Comparison of ENCODE assay signal across 21 mouse cellular contexts in the genomic region with DNA sequence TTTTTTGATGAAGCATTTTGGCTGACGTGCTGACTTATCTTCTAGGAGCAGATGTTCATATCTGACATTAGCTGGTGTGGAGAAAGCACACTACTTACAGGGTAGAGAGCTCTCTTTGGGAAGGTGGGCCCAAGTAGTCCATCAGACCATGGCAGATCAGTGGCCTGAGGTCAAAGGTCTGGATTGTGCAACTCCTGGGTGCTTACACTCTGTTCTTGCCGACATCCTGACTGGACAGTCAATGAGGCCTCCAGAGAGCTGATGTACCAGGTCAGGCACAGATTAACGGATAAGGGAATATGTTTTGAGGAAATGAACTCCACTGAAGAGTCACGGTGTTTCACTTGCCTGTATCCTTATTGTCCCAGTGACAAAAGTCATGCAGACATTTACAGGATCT. TPM values are rescaled to one million over a fixed set of nuclear protein-coding genes. Genes with fewer than 3 reads are reported as not detected.
"Had no signal": no experiment of that assay in that cellular context is flagged by ENCODE, and none has a peak within 500 bp of the region (broad histone marks: within the 10 kb centered on the region; RNA-seq: fewer than 3 reads in every experiment).

No protein-coding gene starts in this region.

- H3K4me2 ChIP-seq: liver, embryonic 15.5 days; lung, embryonic 15.5 days; midbrain, embryonic 13.5 days; midbrain, embryonic 15.5 days; neural tube, embryonic 12.5 days; stomach, embryonic 15.5 days had no signal

- H3K9me3 ChIP-seq: liver, embryonic 15.5 days; lung, embryonic 15.5 days; megakaryocyte, embryonic 14.5 days; midbrain, embryonic 13.5 days; midbrain, embryonic 15.5 days; neural tube, embryonic 12.5 days; stomach, embryonic 15.5 days had no signal

- ATAC-seq: lung, postnatal 0 days; midbrain, embryonic 13.5 days; midbrain, embryonic 15.5 days had no signal

- H3K27me3 ChIP-seq: liver, embryonic 15.5 days; megakaryocyte, embryonic 14.5 days; midbrain, embryonic 13.5 days; midbrain, embryonic 15.5 days; neural tube, embryonic 12.5 days; stomach, embryonic 15.5 days had no signal

- H3K4me3 ChIP-seq: liver, embryonic 15.5 days; lung, embryonic 15.5 days; megakaryocyte, embryonic 14.5 days; midbrain, embryonic 13.5 days; midbrain, embryonic 15.5 days; neural tube, embryonic 12.5 days; stomach, embryonic 15.5 days had no signal

- H3K4me1 ChIP-seq: liver, embryonic 15.5 days; lung, embryonic 15.5 days; megakaryocyte, embryonic 14.5 days; midbrain, embryonic 13.5 days; midbrain, embryonic 15.5 days; neural tube, embryonic 12.5 days; stomach, embryonic 15.5 days had no signal

- H3K27ac ChIP-seq: liver, embryonic 15.5 days; lung, embryonic 15.5 days; macrophage; midbrain, embryonic 13.5 days; midbrain, embryonic 15.5 days; neural tube, embryonic 12.5 days; stomach, embryonic 15.5 days; stomach, postnatal 0 days had no signal

- DNase-seq: lung, adult 2 months; lung, postnatal 14 days; lung, postnatal 36 days; right cerebral cortex, postnatal 14 days; thymus, adult 2 months; thymus, postnatal 25 days; thymus, postnatal 4 days had no signal

- H3K9ac ChIP-seq: liver, embryonic 15.5 days; lung, embryonic 15.5 days; midbrain, embryonic 13.5 days; midbrain, embryonic 15.5 days; neural tube, embryonic 12.5 days; stomach, embryonic 15.5 days had no signal

- H3K36me3 ChIP-seq: liver, embryonic 15.5 days; lung, embryonic 15.5 days; midbrain, embryonic 13.5 days; midbrain, embryonic 15.5 days; neural tube, embryonic 12.5 days; stomach, embryonic 15.5 days had no signal

RNA-seq across cellular contexts. Expression of gene Dmrt2, which starts 23.5 kb away (rescaled TPM):
- total RNA-seq: megakaryocyte progenitor cell, adult 5-6 weeks; monocyte, adult 5-6 weeks; neutrophil, adult 5-6 weeks had no signal
- polyA plus RNA-seq: macrophage; midbrain, postnatal 0 days had no signal

RNA-seq across cellular contexts. Expression of gene Dmrt3, which starts 38.6 kb away (rescaled TPM):
- total RNA-seq: megakaryocyte progenitor cell, adult 5-6 weeks; monocyte, adult 5-6 weeks had no signal
- polyA plus RNA-seq: liver, embryonic 15.5 days; macrophage had no signal
